Mouse (Mus musculus) testis, adult 2 months (tissue): ENCODE results near the gene Fam53b. TPM values are rescaled to one million over a fixed set of nuclear protein-coding genes. Genes with fewer than 3 reads are reported as not detected.

ENCODE experiments used
- H3K27ac ChIP-seq: fragments of 200-500 bp; 2 replicates; pipeline ENCODE4 v1.5.1; 2012; ENCODE audit warnings: low read depth, low read length; ENCODE audit not compliant: control insufficient read depth, insufficient read depth
- H3K27me3 ChIP-seq: fragments of 200-500 bp; 2 replicates; pipeline ENCODE4 v1.6.1; 2012; ENCODE audit warnings: mild to moderate bottlenecking, low read length, moderate library complexity; ENCODE audit not compliant: control insufficient read depth, insufficient read depth
- H3K36me3 ChIP-seq: fragments of 200-500 bp; 2 replicates; pipeline ENCODE4 v1.6.1; 2012; ENCODE audit warnings: mild to moderate bottlenecking, low read length; ENCODE audit not compliant: control insufficient read depth, insufficient read depth
- H3K4me1 ChIP-seq: fragments of 200-500 bp; 2 replicates; pipeline ENCODE4 v1.6.1; 2012; ENCODE audit warnings: low read length; ENCODE audit not compliant: control insufficient read depth, insufficient read depth
- H3K4me3 ChIP-seq: fragments of 200-500 bp; 2 replicates; pipeline ENCODE4 v1.5.1; 2012; ENCODE audit warnings: low read depth, mild to moderate bottlenecking, low read length, moderate library complexity, mixed read lengths; ENCODE audit not compliant: control insufficient read depth
- CTCF ChIP-seq: fragments of 200-500 bp; IDR thresholded peaks from 2 replicates; pipeline ENCODE4 v1.5.1; 2012; ENCODE audit warnings: low read depth, mild to moderate bottlenecking, inconsistent platforms, low read length, moderate library complexity; ENCODE audit not compliant: control insufficient read depth, insufficient read depth, insufficient replicate concordance
- POLR2A ChIP-seq: fragments of 200-500 bp; IDR thresholded peaks from 2 replicates; pipeline ENCODE4 v1.6.1; 2012; ENCODE audit warnings: low read depth, mild to moderate bottlenecking, inconsistent platforms, low read length, moderate library complexity; ENCODE audit not compliant: control insufficient read depth
- polyA plus RNA-seq: library from polyadenylated mRNA; depleted of rRNA; stranded (reverse); fragments of >200 nt; gene quantifications from 2 replicates; pipeline ENCODE4 v1.2.3, GENCODE M21; 2012

Gene Fam53b
- polyA plus RNA-seq, 1 experiment, result 6.1 TPM

GRCm38 (mm10) chr7:132698737-132699136, 114.9 kb downstream of the Fam53b start:
- H3K36me3 ChIP-seq, result no peaks in the 10 kb centered on the region
- H3K4me3 ChIP-seq, result no peak overlapping the region
- H3K27me3 ChIP-seq, result no peaks in the 10 kb centered on the region
- H3K27ac ChIP-seq, result no peak overlapping the region
- H3K4me1 ChIP-seq, result no peaks in the 10 kb centered on the region; the same call in 1 of the 2 replicates
- no peak for TF ChIP-seq CTCF
- TF ChIP-seq POLR2A, result no peak

- Histone ChIP-seq H3K4me1 (no peaks in the 10 kb centered on the region), H3K27ac (no peak overlapping the region), H3K27me3 (no peaks in the 10 kb centered on the region), H3K4me3 (no peak overlapping the region), H3K36me3 (no peaks in the 10 kb centered on the region)
- TF ChIP-seq POLR2A (no peak), CTCF (no peak)
Measured at GRCm38 (mm10) chr7:132697258-132697796, 116.4 kb downstream of the Fam53b start.

- no peak overlapping the region for H3K27ac ChIP-seq
- no peaks in the 10 kb centered on the region for H3K36me3 ChIP-seq
- no peaks in the 10 kb centered on the region for H3K4me1 ChIP-seq
- no peak overlapping the region for H3K4me3 ChIP-seq
- TF ChIP-seq CTCF (no peak), POLR2A (no peak)
- no peaks in the 10 kb centered on the region for H3K27me3 ChIP-seq
Measured at GRCm38 (mm10) chr7:132693561-132693960, 120.1 kb downstream of the Fam53b start.

- Histone ChIP-seq H3K4me1 (no peaks in the 10 kb centered on the region), H3K4me3 (no peak overlapping the region), H3K27ac (no peak overlapping the region), H3K27me3 (no peaks in the 10 kb centered on the region), H3K36me3 (no peaks in the 10 kb centered on the region)
- TF ChIP-seq CTCF, result no peak
Measured at GRCm38 (mm10) chr7:132692719-132693118, 121.0 kb downstream of the Fam53b start.

GRCm38 (mm10) chr7:132690716-132691472, 122.8 kb downstream of the Fam53b start:
- Histone ChIP-seq H3K27ac (no peak overlapping the region), H3K36me3 (no peaks in the 10 kb centered on the region), H3K4me3 (no peak overlapping the region), H3K4me1 (peaks cover 4% of the 10 kb centered on the region), H3K27me3 (no peaks in the 10 kb centered on the region)
- TF ChIP-seq CTCF, result no peak
- no peak for TF ChIP-seq POLR2A

GRCm38 (mm10) chr7:132689722-132690121, 124.0 kb downstream of the Fam53b start:
- no peaks in the 10 kb centered on the region for H3K36me3 ChIP-seq
- no peak overlapping the region for H3K27ac ChIP-seq
- no peaks in the 10 kb centered on the region for H3K27me3 ChIP-seq
- peaks cover 4% of the 10 kb centered on the region for H3K4me1 ChIP-seq
- H3K4me3 ChIP-seq, result no peak overlapping the region
- no peak for TF ChIP-seq CTCF
- TF ChIP-seq POLR2A, result no peak

- Histone ChIP-seq H3K36me3 (no peaks in the 10 kb centered on the region), H3K4me3 (no peak overlapping the region), H3K27me3 (no peaks in the 10 kb centered on the region), H3K27ac (no peak overlapping the region), H3K4me1 (peaks cover 4% of the 10 kb centered on the region)
- TF ChIP-seq CTCF (no peak), POLR2A (no peak)
Measured at GRCm38 (mm10) chr7:132688721-132689120, 125.0 kb downstream of the Fam53b start.

- Histone ChIP-seq H3K4me1 (peaks cover 4% of the 10 kb centered on the region), H3K36me3 (no peaks in the 10 kb centered on the region), H3K4me3 (no peak overlapping the region), H3K27ac (no peak overlapping the region), H3K27me3 (no peaks in the 10 kb centered on the region)
- no peak for TF ChIP-seq POLR2A
- TF ChIP-seq CTCF, result no peak
Measured at GRCm38 (mm10) chr7:132687897-132688296, 125.8 kb downstream of the Fam53b start.
